Comparison of ENCODE assay signal across 7 mouse cellular contexts in genomic region chr13:31179407-31180001, GRCm38 (mm10).
DNase-seq lines count a peak whose midpoint lies in the region; ATAC-seq and TF ChIP-seq lines count a peak whose summit lies in the region.

No protein-coding gene starts in this region.

- TF ChIP-seq EP300 in liver, embryonic 14.5 days (IDR thresholded peaks at IDR 0.05; ENCODE audit: low read depth) = no peak

- peak; percentile 79 for DNase-seq in A20 (ENCODE audit: low read depth, low spot score)
- DNase-seq in Muller cell, postnatal 12 days (ENCODE audit: inconsistent ontology term) = peak; percentile 51
- peak; percentile 26 for DNase-seq in forebrain, embryonic 14.5 days (ENCODE audit: low spot score)
- peak; percentile 6 to 27 (median 24) for DNase-seq in liver, embryonic 14.5 days (ENCODE audit: low read depth in 3 of 3, low spot score in 3 of 3)
- DNase-seq in right cerebral cortex, adult 2 months (ENCODE audit: low spot score in 2 of 2) = peak; percentile 45 to 49
- no peak for DNase-seq in B cell, adult 2 months

- H3K9ac ChIP-seq in forebrain, embryonic 14.5 days (ENCODE audit: low read length) = no peak overlapping the region
- no peak overlapping the region for H3K9ac ChIP-seq in kidney, embryonic 14.5 days (ENCODE audit: low read depth, low read length)
- no peak overlapping the region for H3K9ac ChIP-seq in liver, embryonic 14.5 days (replicated peaks)

- H3K4me1 ChIP-seq in forebrain, embryonic 14.5 days (ENCODE audit: control insufficient read depth, insufficient read depth, low read length) = no peaks in the 10 kb centered on the region
- no peaks in the 10 kb centered on the region; the same call in 1 of the 2 replicates for H3K4me1 ChIP-seq in kidney, embryonic 14.5 days (ENCODE audit: control insufficient read depth, insufficient read depth, low read length)
- 0 out of 4 replicates have a peak, but pooled peaks cover 0 to 2% of the 10 kb centered on the region in 2 experiments for H3K4me1 ChIP-seq in liver, embryonic 14.5 days (replicated peaks; ENCODE audit: control insufficient read depth in 2 of 2, insufficient read depth in 2 of 2, low read length in 1 of 2)

- no peak for TF ChIP-seq CTCF in liver, embryonic 14.5 days (IDR thresholded peaks at IDR 0.05; ENCODE audit: low read depth)

- no peak overlapping the region for H3K4me2 ChIP-seq in forebrain, embryonic 14.5 days (ENCODE audit: low read length)
- no peak overlapping the region for H3K4me2 ChIP-seq in kidney, embryonic 14.5 days (replicated peaks; ENCODE audit: low read depth, low read length)
- no peak overlapping the region for H3K4me2 ChIP-seq in liver, embryonic 14.5 days (ENCODE audit: low read depth)

- no peak for ATAC-seq in forebrain, embryonic 14.5 days
- ATAC-seq in kidney, embryonic 14.5 days (ENCODE audit: low FRiP score, low TSS enrichment) = peak; percentile 55; the same call in 1 of the 2 replicates
- peak; percentile 77 for ATAC-seq in liver, embryonic 14.5 days (ENCODE audit: insufficient read depth)

- no peaks in the 10 kb centered on the region for H3K36me3 ChIP-seq in forebrain, embryonic 14.5 days (ENCODE audit: control insufficient read depth, insufficient read depth, low read length)
- no peaks in the 10 kb centered on the region for H3K36me3 ChIP-seq in kidney, embryonic 14.5 days (ENCODE audit: control insufficient read depth, insufficient read depth, low read length)
- H3K36me3 ChIP-seq in liver, embryonic 14.5 days (replicated peaks; ENCODE audit: control insufficient read depth, insufficient read depth, low read depth) = no peaks in the 10 kb centered on the region

- H3K4me3 ChIP-seq in forebrain, embryonic 14.5 days (ENCODE audit: low read depth, low read length) = no peak overlapping the region
- H3K4me3 ChIP-seq in kidney, embryonic 14.5 days (ENCODE audit: low read length) = no peak overlapping the region
- no peak overlapping the region for H3K4me3 ChIP-seq in liver, embryonic 14.5 days (ENCODE audit: insufficient read depth in 1 of 2, low read depth in 2 of 2, low read length in 2 of 2)

- no peak overlapping the region for H3K27ac ChIP-seq in forebrain, embryonic 14.5 days (ENCODE audit: low read depth, low read length)
- no peak overlapping the region for H3K27ac ChIP-seq in kidney, embryonic 14.5 days (ENCODE audit: low read depth, low read length)
- H3K27ac ChIP-seq in liver, embryonic 14.5 days = no peak overlapping the region

- H3K27me3 ChIP-seq in forebrain, embryonic 14.5 days (replicated peaks; ENCODE audit: control insufficient read depth, insufficient read depth, low read length) = no peaks in the 10 kb centered on the region
- H3K27me3 ChIP-seq in kidney, embryonic 14.5 days (ENCODE audit: control insufficient read depth, insufficient read depth, low read length) = peaks cover 4% of the 10 kb centered on the region; the same call in 1 of the 2 replicates
- no peaks in the 10 kb centered on the region for H3K27me3 ChIP-seq in liver, embryonic 14.5 days (ENCODE audit: control insufficient read depth, insufficient read depth, low read length)

- WGBS in forebrain, embryonic 14.5 days = 55% methylated on average over 12 of the region's 12 CpGs
- WGBS in kidney, embryonic 14.5 days = 25% methylated on average over 12 of the region's 12 CpGs
- WGBS in liver, embryonic 14.5 days (ENCODE audit: insufficient replicate concordance) = 10% methylated on average over 12 of the region's 12 CpGs

- no peaks in the 10 kb centered on the region for H3K9me3 ChIP-seq in forebrain, embryonic 14.5 days (replicated peaks; ENCODE audit: control insufficient read depth, low read length)
- no peaks in the 10 kb centered on the region for H3K9me3 ChIP-seq in kidney, embryonic 14.5 days (ENCODE audit: control insufficient read depth, low read length)
- no peaks in the 10 kb centered on the region for H3K9me3 ChIP-seq in liver, embryonic 14.5 days (ENCODE audit: control insufficient read depth, low read length)

Comparison
In these comparisons a context has a peak if more than half of its experiments do, and no peak if none do; other contexts are left out.
1. DNase-seq: peak in A20 (single experiment), Muller cell, postnatal 12 days (single experiment), forebrain, embryonic 14.5 days (single experiment), liver, embryonic 14.5 days (3 of 3) and right cerebral cortex, adult 2 months (2 of 2); none in B cell, adult 2 months (0 of 2).